Mouse (Mus musculus): ENCODE measurements around the gene Ada. TPM values are rescaled to one million over a fixed set of nuclear protein-coding genes. Genes with fewer than 3 reads are reported as not detected.

The Ada gene
- polyA plus RNA-seq, 1 experiment from 2014 or later: 3.5 TPM

GRCm38 (mm10) chr2:163710606-163711159, 39.4 kb downstream of the Ada start:
- Histone ChIP-seq H3K36me3 (ENCODE audit: control insufficient read depth, insufficient read depth, low read length) (no peaks in the 10 kb centered on the region), H3K27me3 (replicated peaks; ENCODE audit: control insufficient read depth, insufficient read depth, low read length) (no peaks in the 10 kb centered on the region), H3K4me1 (ENCODE audit: control insufficient read depth, insufficient read depth, low read depth, low read length) (no peaks in the 10 kb centered on the region), H3K4me3 (ENCODE audit: low read length) (no peak overlapping the region), H3K9ac (ENCODE audit: low read depth, low read length) (no peak overlapping the region), H3K4me2 (ENCODE audit: low read length) (no peak overlapping the region), H3K27ac (ENCODE audit: low read depth, low read length) (no peak overlapping the region), H3K9me3 (ENCODE audit: control insufficient read depth, low read length) (no peaks in the 10 kb centered on the region)
- 79% methylated on average over 5 of the region's 5 CpGs for WGBS
- ATAC-seq: no peak

GRCm38 (mm10) chr2:163710000-163710399, 40.0 kb downstream of the Ada start:
- Histone ChIP-seq H3K27me3 (replicated peaks; ENCODE audit: control insufficient read depth, insufficient read depth, low read length) (no peaks in the 10 kb centered on the region), H3K9ac (ENCODE audit: low read depth, low read length) (no peak overlapping the region), H3K4me1 (ENCODE audit: control insufficient read depth, insufficient read depth, low read depth, low read length) (no peaks in the 10 kb centered on the region), H3K4me2 (ENCODE audit: low read length) (no peak overlapping the region), H3K9me3 (ENCODE audit: control insufficient read depth, low read length) (no peaks in the 10 kb centered on the region), H3K4me3 (ENCODE audit: low read length) (no peak overlapping the region), H3K27ac (ENCODE audit: low read depth, low read length) (no peak overlapping the region), H3K36me3 (ENCODE audit: control insufficient read depth, insufficient read depth, low read length) (no peaks in the 10 kb centered on the region)
- no peak for ATAC-seq
- WGBS: 93% methylated on average over 9 of the region's 9 CpGs

- Histone ChIP-seq H3K9me3 (ENCODE audit: control insufficient read depth, low read length) (no peaks in the 10 kb centered on the region), H3K27ac (ENCODE audit: low read depth, low read length) (no peak overlapping the region), H3K36me3 (ENCODE audit: control insufficient read depth, insufficient read depth, low read length) (no peaks in the 10 kb centered on the region), H3K4me3 (ENCODE audit: low read length) (no peak overlapping the region), H3K4me2 (ENCODE audit: low read length) (no peak overlapping the region), H3K9ac (ENCODE audit: low read depth, low read length) (no peak overlapping the region), H3K4me1 (ENCODE audit: control insufficient read depth, insufficient read depth, low read depth, low read length) (no peaks in the 10 kb centered on the region), H3K27me3 (replicated peaks; ENCODE audit: control insufficient read depth, insufficient read depth, low read length) (no peaks in the 10 kb centered on the region)
- ATAC-seq: no peak
- 67% methylated on average over 6 of the region's 6 CpGs for WGBS
These were observed 41.2 kb downstream of the Ada start for GRCm38 (mm10) chr2:163708763-163709250.

GRCm38 (mm10) chr2:163708321-163708720, 41.7 kb downstream of the Ada start:
- no peak overlapping the region for H3K27ac ChIP-seq (ENCODE audit: low read depth, low read length)
- 88% methylated on average over 5 of the region's 5 CpGs for WGBS
- H3K4me1 ChIP-seq (ENCODE audit: control insufficient read depth, insufficient read depth, low read depth, low read length): no peaks in the 10 kb centered on the region

GRCm38 (mm10) chr2:163703599-163704260, 46.3 kb downstream of the Ada start:
- ATAC-seq: no peak
- 91% methylated on average over 5 of the region's 5 CpGs for WGBS
- no peaks in the 10 kb centered on the region; the same call in 1 of the 2 replicates for H3K4me1 ChIP-seq (ENCODE audit: control insufficient read depth, insufficient read depth, low read depth, low read length)
- no peak overlapping the region for H3K4me2 ChIP-seq (ENCODE audit: low read length)
- no peak overlapping the region for H3K4me3 ChIP-seq (ENCODE audit: low read length)
- no peaks in the 10 kb centered on the region for H3K27me3 ChIP-seq (replicated peaks; ENCODE audit: control insufficient read depth, insufficient read depth, low read length)
- no peaks in the 10 kb centered on the region for H3K36me3 ChIP-seq (ENCODE audit: control insufficient read depth, insufficient read depth, low read length)
- no peak overlapping the region for H3K27ac ChIP-seq (ENCODE audit: low read depth, low read length)
- H3K9me3 ChIP-seq (ENCODE audit: control insufficient read depth, low read length): no peaks in the 10 kb centered on the region
- H3K9ac ChIP-seq (ENCODE audit: low read depth, low read length): no peak overlapping the region

More at GRCm38 (mm10) chr2:163708321-163708720, 41.7 kb downstream of the Ada start:
- H3K4me3 ChIP-seq (ENCODE audit: low read length): no peak overlapping the region
- no peaks in the 10 kb centered on the region for H3K27me3 ChIP-seq (replicated peaks; ENCODE audit: control insufficient read depth, insufficient read depth, low read length)
- no peak overlapping the region for H3K9ac ChIP-seq (ENCODE audit: low read depth, low read length)
- no peak overlapping the region for H3K4me2 ChIP-seq (ENCODE audit: low read length)
- no peak for ATAC-seq
- no peaks in the 10 kb centered on the region for H3K9me3 ChIP-seq (ENCODE audit: control insufficient read depth, low read length)
- no peaks in the 10 kb centered on the region for H3K36me3 ChIP-seq (ENCODE audit: control insufficient read depth, insufficient read depth, low read length)

- H3K9ac ChIP-seq (ENCODE audit: low read depth, low read length): no peak overlapping the region
- no peaks in the 10 kb centered on the region; the same call in 1 of the 2 replicates for H3K4me1 ChIP-seq (ENCODE audit: control insufficient read depth, insufficient read depth, low read depth, low read length)
- WGBS: 80% methylated on average over 5 of the region's 5 CpGs
- no peaks in the 10 kb centered on the region for H3K9me3 ChIP-seq (ENCODE audit: control insufficient read depth, low read length)
- no peak for ATAC-seq
- H3K36me3 ChIP-seq (ENCODE audit: control insufficient read depth, insufficient read depth, low read length): no peaks in the 10 kb centered on the region
- H3K27me3 ChIP-seq (replicated peaks; ENCODE audit: control insufficient read depth, insufficient read depth, low read length): no peaks in the 10 kb centered on the region
- H3K27ac ChIP-seq (ENCODE audit: low read depth, low read length): no peak overlapping the region
- H3K4me3 ChIP-seq (ENCODE audit: low read length): no peak overlapping the region
- H3K4me2 ChIP-seq (ENCODE audit: low read length): no peak overlapping the region
These were observed 47.1 kb downstream of the Ada start for GRCm38 (mm10) chr2:163702921-163703320.

- Histone ChIP-seq H3K4me2 (ENCODE audit: low read length) (no peak overlapping the region), H3K36me3 (ENCODE audit: control insufficient read depth, insufficient read depth, low read length) (no peaks in the 10 kb centered on the region), H3K4me1 (ENCODE audit: control insufficient read depth, insufficient read depth, low read depth, low read length) (no peaks in the 10 kb centered on the region; the same call in 1 of the 2 replicates), H3K9me3 (ENCODE audit: control insufficient read depth, low read length) (no peaks in the 10 kb centered on the region), H3K4me3 (ENCODE audit: low read length) (no peak overlapping the region), H3K27ac (ENCODE audit: low read depth, low read length) (no peak overlapping the region), H3K27me3 (replicated peaks; ENCODE audit: control insufficient read depth, insufficient read depth, low read length) (no peaks in the 10 kb centered on the region), H3K9ac (ENCODE audit: low read depth, low read length) (peak overlapping the region; percentile 20; the same call in 1 of the 2 replicates)
- ATAC-seq: no peak
- 67% methylated on average over 7 of the region's 7 CpGs for WGBS
These were observed 47.6 kb downstream of the Ada start for GRCm38 (mm10) chr2:163702431-163702830.

- Histone ChIP-seq H3K9ac (ENCODE audit: low read depth, low read length) (no peak overlapping the region), H3K4me3 (ENCODE audit: low read length) (no peak overlapping the region), H3K36me3 (ENCODE audit: control insufficient read depth, insufficient read depth, low read length) (no peaks in the 10 kb centered on the region), H3K4me1 (ENCODE audit: control insufficient read depth, insufficient read depth, low read depth, low read length) (no peaks in the 10 kb centered on the region; the same call in 1 of the 2 replicates), H3K4me2 (ENCODE audit: low read length) (no peak overlapping the region), H3K27ac (ENCODE audit: low read depth, low read length) (no peak overlapping the region), H3K9me3 (ENCODE audit: control insufficient read depth, low read length) (no peaks in the 10 kb centered on the region), H3K27me3 (replicated peaks; ENCODE audit: control insufficient read depth, insufficient read depth, low read length) (no peaks in the 10 kb centered on the region)
- peak; percentile 42; the same call in 1 of the 2 replicates for ATAC-seq
- 71% methylated on average over 11 of the region's 11 CpGs for WGBS
These were observed 50.8 kb downstream of the Ada start for GRCm38 (mm10) chr2:163699078-163699780.
